Mouse (Mus musculus): ENCODE results near the gene Pbld1. TPM values are rescaled to one million over a fixed set of nuclear protein-coding genes. Genes with fewer than 3 reads are reported as not detected.

The Pbld1 gene
- total RNA-seq, 2 experiments from 2014 or later: 5.7 to 7.1 TPM

DNA sequence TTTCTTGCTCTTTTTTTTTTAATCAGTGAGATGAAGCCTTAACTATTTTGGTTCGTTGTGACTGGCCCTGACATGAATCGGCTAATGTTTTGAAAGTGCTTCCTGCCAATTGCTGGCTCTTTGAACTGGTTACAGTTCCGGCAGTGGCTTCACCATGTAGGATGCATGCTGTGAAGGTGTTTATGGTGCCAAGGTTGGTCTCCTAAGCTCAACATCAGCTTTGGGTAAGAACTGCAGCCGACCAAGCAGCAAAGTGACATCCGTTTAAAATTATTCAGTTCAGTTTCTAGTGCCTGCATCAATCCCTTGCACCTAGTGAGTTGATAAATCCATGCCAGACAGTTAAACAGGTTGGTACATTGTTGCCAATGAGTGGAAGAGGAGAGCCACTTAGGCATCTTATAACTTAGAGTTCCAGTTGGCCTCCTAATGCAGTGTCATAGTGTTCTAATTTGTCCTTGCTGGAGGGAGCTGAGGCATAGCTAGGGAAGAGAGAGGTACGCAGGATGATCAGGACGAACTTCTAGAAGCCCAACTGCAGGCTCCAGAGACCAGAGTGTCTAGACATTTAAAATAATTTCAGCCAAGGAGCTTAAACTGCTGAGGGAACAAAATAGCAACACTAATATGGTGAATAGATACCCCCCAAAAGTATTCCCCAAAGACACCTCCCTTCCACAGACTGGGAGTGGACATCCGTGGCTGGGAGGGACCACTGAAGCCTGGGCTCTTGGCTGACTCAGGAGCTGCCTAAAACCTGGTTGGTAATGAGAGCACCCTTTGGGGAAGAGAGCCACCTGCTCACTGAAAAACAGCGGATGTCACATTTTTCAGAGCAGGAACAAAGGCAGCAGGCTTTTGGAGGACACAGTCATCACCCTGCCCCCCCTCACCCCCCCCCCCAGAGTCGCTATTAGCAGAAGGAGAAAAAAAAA is 32.9 kb downstream of the Pbld1 start:
- DNase-seq (ENCODE audit: low spot score in 2 of 2): no peak

DNA sequence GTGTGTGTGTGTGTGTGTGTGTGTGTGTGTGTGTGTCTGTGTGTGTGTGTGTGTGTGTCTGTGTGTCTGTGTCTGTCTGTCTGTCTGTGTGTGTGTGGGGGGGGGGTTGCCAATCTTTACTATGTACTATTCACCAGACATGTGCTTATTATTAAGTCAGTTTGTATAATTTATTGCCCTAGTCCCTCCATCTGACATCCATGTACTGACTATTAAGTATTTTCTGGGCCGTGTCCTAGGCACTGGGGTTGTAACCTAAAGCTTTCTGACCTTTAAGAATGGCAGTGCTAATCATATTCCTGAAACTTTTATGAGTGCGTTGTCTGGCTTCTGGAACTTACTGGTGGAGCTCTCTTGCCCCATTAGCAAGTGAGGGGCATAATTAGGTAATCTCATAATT is 36.8 kb downstream of the Pbld1 start:
- DNase-seq (ENCODE audit: low spot score in 2 of 2): no peak

GRCm38 (mm10) chr10:63098191-63098590 is 38.2 kb downstream of the Pbld1 start:
- no peak for DNase-seq (ENCODE audit: low spot score in 2 of 2)

- DNase-seq (ENCODE audit: low spot score in 2 of 2): no peak
These were observed 39.6 kb downstream of the Pbld1 start, which contains the start of gene Atoh7 for GRCm38 (mm10) chr10:63099521-63099920. Atoh7 (plus strand) TSS chr10:63099651.

DNA sequence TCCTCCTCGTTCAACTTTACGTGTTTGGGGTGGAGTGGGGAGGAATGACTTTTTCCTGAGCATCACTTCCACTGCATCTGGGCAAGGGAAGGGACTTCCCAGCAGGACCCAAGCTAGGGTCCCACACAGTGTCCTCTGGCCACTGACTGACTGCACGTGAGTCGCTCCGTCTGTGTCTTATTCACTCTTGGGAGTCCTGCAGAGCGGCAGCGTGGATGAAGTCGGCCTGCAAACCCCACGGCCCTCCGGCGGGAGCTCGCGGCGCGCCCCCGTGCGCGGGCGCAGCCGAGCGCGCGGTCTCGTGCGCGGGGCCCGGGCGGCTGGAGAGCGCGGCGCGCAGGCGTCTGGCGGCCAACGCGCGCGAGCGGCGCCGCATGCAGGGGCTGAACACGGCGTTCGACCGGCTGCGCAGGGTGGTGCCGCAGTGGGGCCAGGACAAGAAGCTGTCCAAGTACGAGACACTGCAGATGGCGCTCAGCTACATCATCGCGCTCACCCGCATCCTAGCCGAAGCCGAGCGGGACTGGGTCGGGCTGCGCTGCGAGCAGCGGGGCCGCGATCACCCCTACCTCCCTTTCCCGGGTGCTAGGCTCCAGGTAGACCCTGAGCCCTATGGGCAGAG is 40.1 kb downstream of the Pbld1 start:
- DNase-seq (ENCODE audit: low spot score in 2 of 2): peak in 1 of 2 experiments; percentile 13

DNA sequence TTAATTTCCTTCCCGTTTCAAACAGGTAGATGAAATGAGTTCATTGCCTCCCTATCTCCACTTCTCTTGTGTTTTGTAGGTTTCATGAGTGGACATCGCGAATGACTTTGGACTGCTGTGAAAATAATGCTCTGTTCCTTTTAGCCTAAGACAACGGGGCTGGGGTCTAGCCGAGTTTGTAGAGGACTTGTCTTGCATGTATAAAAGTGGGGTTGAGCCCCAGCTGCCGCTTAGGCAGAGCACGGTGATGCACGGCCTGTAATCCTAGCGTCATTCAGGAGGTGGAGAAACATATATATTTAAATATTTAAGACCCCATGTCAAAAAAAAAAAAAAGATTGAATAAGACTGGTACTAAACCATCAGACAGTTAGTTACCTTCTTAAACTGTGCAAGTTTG is 40.7 kb downstream of the Pbld1 start:
- no peak for DNase-seq (ENCODE audit: low spot score in 2 of 2)

DNA sequence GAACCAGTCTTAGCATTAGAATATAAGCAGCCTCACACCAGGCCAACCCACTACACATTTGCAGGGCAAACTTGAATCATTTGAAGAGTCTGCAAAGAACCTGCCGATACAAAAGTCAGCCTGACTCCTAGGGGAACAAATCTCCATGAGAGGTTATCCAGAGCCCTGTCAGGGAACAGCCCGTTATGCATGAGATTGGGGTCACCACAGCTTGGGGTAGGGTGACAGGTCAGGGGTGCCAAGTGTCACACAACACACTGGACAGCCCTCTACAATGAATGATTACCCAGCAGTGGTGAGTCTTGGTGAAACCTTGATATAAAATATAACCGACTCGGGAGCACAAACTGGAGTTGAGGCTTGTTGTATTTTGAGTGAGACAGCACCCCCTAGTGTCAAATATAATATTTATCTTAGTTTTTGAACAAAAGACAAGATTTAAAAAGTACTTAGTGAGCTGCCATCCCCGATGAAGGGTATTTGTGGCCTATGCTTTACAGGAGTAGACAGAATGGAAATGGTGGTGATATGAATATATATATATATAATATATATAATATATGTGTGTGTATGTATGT is 53.2 kb downstream of the Pbld1 start:
- DNase-seq (ENCODE audit: low spot score in 2 of 2): no peak

GRCm38 (mm10) chr10:63113716-63114360 is 53.9 kb downstream of the Pbld1 start:
- no peak for DNase-seq (ENCODE audit: low spot score in 2 of 2)

GRCm38 (mm10) chr10:63115881-63116280 is 55.9 kb downstream of the Pbld1 start:
- no peak for DNase-seq (ENCODE audit: low spot score in 2 of 2)

DNA sequence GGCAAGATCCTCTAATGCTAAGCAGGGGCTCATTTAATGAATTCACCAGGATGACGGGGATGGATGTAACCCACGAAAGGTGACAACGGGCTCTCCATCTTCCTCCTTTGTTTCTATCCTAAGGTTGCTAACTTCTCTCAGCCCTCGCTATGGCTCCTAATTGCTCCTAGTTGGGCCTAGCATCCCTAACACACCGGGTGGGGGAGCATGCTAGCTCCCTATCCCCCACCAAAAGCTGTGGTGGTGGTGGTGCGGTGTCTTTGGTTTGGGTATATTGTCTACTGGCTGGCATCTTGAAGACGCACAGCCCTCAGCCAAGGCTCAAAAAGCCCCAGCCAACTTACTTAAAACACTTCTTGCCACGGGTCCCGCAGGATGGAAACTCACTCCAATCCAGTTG is 56.4 kb downstream of the Pbld1 start:
- DNase-seq (ENCODE audit: low spot score in 2 of 2): no peak

- no peak for DNase-seq (ENCODE audit: low spot score in 2 of 2)
These were observed 57.6 kb downstream of the Pbld1 start for GRCm38 (mm10) chr10:63117583-63117982.

- DNase-seq (ENCODE audit: low spot score in 2 of 2): no peak
These were observed 60.0 kb downstream of the Pbld1 start for GRCm38 (mm10) chr10:63119916-63120315.

DNA sequence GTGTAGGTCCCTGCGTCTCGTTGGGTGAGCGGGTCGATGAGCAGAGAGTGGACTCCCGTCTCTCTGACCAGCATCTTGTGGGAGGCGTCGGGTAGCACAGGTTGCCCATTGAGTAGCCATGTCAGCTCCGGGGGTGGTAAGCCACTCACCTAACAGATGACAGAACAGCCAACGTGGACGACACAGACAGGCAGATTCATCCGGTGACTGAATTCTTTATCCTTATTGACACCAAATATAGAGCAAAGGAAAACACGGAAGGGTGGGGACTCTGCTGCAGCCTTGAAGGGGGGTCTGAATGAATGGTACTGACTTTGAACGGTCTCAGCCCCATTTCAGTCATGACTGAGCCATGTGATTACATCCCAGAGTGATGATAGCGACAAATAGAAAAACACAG is 62.0 kb downstream of the Pbld1 start:
- no peak for DNase-seq (ENCODE audit: low spot score in 2 of 2)

DNA sequence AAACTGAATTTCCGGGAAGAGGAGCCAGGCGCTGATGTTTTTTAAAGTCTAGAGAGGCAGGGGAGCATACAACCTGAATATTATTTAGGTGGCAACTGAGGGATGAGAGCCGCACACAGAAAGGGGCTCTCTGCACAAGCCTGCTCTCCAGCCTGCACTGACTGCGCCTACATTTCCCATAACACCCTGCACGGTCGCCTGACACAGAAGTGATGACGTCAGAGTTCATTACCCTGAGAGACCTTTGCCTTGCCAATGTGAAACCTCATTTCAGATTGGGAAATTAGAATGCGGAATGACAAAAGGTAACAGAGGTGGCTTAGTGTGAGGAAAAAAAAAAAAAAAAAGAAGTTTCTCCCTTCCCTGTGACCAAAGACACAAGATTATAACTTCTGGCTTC is 62.6 kb downstream of the Pbld1 start:
- no peak for DNase-seq (ENCODE audit: low spot score in 2 of 2)

DNA sequence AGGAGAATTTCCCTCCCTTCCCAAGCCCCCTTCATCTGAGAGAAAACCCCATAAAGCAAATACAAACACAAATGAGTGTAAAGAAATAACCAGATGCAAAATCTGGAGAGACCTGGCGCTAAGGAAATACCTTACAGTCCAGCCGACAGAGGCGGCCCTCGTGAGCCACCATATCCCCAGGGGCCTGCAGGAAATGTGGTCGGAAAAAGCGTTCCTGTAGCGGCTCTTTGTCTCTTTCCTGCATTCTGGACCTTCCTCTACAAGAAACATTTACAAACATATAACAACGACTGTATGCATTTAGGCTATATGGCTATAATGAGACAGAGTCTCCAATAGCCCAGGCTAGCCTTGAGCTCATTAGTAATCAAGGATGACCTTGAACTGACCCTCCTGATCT is 63.2 kb downstream of the Pbld1 start:
- DNase-seq (ENCODE audit: low spot score in 2 of 2): no peak

DNA sequence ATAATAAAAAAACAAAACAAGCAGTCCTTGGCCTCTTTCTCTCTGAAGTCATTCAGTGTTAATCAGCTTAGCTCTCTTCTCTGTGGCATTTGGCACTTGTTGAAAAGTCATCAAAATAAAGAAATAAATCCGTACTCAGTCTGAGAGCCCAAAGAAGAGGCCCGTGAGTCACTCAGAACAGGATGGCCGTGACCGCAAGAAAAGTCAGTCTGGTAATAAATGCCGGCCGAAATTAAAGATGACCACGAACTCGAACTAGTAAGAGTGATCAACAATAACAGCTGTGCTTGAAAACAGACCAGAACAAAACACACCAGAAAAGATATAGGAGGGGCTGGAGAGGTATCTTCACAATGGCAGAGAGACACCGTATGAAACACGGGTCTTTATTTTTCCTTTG is 64.1 kb downstream of the Pbld1 start:
- DNase-seq (ENCODE audit: low spot score in 2 of 2): no peak

DNA sequence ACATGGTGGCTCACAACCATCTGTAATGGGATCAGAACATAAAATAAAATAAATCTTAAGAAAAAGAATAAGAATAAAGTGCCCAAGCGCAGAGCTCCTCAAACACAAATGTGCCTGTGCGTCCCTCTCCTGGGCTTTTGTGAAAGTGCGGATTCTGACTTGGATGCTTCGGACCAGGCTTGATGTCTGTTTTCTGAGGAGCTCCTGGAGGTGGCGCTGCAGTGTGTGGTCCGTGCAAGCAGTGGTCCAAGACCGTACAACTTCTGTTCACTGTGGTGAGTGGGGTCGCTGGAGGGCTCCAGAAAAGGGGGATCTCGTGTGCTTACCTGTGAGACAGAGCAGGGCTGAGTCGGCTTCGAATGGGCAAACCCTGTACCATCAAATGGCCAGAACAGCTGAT is 65.4 kb downstream of the Pbld1 start:
- DNase-seq (ENCODE audit: low spot score in 2 of 2): no peak

- DNase-seq (ENCODE audit: low spot score in 2 of 2): no peak
These were observed 66.2 kb downstream of the Pbld1 start for GRCm38 (mm10) chr10:63126116-63126515.

DNA sequence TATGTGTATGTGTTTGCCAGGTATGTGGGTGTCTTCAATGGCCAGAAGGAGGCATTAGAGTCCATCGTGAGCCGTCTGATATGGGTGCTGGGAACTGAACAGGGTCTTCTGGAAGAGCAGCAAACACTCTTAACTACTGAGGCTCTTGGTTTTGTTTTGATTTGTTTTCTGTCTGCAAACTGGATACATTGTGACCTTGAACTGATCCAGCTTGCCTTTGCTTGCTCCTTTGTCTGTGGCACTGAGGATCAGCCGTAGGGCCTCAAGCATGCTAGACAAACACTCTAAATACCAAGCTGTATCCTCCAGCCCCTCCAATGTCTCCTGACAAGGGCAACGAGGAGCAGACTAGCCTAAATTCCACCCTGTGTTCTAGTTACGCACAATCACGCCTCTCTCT is 67.2 kb downstream of the Pbld1 start:
- no peak for DNase-seq (ENCODE audit: low spot score in 2 of 2)
